Mouse (Mus musculus): ENCODE data around the gene Opn1sw.
A peak's percentile ranks its signal among the peaks of the same experiment; 100 is the strongest.
"Not testable (repeated sequence)": the region's sequence is repeated elsewhere in the genome, so short reads cannot be mapped to it uniquely, and the experiment has no call there.

Gene Opn1sw

DNA sequence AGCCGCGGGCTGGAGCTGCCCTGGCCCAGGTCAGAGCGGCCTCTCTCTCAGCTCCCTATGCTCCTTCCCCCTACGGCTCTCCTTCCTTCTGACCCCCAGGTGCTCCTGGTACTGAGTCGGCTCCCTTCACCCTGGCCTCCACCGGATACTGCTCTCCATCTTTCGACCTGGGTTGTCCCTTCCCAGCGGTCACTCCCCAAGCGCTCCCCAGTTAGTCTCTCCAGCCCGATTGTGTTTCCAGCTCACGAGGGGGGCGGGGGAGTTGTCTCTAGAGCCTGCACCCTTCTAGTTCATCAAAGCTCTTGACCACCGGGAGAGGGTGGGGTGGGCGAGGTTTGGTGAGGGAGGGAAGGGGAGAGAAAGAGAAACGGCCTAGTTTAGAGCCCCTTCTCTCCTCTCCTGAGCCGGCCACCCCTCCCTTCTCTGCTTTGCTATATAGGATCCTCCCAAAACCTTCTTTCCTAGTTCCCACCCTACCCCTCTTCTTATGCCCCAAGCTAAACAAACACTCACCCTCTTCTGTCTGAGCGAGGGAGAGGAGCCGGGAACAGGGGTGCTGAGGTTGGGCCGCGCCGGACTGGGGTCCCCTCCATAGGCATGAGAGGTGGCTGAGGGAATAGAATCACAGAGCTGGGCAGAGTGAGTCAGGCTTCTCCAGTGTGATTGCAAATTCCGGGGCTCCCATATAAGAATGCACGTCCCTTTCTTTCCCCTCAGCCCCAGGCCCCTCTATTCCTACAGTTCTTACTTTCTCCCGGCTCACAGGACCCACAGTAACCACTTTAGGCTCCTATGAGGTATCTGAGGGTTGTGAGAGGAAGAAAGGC, 8.7 kb upstream of the Opn1sw start:
- no peak for DNase-seq (ENCODE audit: low spot score)

DNA sequence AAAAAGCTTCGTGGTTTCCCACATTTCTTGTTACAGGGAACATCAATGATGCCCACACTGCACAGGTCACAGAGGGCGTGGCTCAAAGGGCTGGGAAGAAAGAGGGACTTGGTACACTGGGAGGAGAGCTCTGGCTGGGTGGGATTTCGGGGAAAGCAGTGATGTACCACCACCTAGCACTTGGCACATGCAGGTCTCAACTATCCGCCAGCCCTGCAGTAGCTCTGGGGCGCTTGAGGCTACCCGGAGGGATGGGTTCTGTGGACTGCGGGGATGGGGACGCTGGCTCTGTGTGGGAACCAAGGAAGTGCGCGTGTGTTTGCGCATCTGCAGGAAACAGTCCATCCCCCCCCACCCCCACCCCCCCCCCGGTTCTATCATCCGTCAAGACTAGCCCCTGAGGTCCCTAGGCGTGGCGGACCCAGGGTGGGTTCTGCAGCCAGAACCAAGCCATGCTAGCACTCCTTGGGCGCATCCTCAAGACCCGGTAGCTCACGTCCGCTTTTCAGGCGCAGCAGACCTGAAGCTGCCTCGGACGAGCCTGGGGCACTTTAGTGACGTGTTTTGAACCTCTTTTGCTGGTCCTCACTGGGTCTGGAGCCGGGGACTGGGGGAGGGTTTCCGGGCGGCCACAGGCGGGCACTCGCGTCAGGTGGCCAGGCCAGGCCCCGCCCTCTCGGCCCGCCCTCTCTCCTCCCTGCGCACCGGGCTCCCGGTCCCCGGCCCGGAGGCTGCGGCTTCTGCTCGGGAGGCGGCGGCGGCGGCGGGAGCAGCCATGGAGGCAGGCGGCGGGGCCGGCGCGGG, 7.8 kb upstream of the Opn1sw start, which contains the start of gene Ccdc136:
Ccdc136 (plus strand) TSS at position 400 of the 804 bp plus-strand sequence.
- peak; percentile 27 for DNase-seq (ENCODE audit: low spot score)

DNA sequence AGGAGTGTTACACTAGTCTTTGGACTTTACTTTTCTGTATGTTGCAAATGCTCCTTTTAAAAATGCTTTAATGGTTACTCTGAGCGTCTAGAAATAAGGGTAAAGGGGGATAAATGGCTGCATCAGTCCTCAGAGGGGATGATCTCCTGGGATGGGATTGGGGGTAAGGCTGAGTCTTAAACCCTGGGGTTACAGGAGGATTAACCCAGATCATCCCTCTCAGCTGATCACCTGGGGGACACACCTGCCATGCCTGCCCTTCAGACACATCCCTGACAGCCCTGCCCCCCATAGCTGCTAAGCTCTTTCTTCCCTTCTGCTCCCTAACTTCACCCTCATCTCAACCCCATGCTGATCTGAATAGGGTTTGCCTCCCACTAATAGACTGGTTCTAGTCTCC, 6.0 kb upstream of the Opn1sw start:
- no peak for DNase-seq (ENCODE audit: low spot score)

DNA sequence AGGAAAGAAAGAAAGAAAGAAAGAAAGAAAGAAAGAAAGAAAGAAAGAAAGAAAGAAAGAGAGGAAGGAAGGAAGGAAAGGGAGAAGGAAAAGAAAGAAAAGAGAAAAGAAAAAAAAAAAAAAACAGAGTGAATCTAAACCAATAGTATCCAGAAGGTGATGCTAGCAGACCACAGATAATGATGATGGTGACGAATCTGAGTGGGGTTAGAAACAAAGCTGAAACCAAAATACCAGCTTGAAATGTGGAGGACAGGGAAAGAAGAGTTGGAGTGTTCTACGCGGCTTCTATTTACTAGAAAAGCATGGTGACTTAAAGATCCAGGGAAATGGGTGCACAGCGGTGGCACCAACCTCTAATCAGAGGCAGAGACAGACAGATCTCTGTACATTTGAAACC, 3.5 kb upstream of the Opn1sw start:
- DNase-seq (ENCODE audit: low spot score) = peak; percentile 37

DNA sequence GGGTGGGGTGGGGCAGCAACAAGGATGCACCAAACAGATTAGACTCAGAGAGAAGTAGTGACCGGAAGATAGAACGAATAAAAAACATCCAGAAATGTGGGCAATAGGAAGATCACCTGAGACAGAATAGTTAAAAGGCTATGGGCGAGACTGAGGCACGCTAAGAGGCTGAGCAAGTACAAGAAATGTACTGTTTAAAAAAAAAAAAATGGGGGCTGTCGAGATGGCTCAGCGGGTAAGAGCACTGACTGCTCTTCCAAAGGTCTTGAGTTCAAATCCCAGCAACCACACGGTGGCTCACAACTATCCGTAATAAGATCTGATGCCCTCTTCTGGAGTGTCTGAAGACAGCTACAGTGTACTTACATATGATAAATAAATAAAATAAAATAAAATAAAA, 3.0 kb upstream of the Opn1sw start:
- DNase-seq (ENCODE audit: low spot score) = not testable (repeated sequence)

DNA sequence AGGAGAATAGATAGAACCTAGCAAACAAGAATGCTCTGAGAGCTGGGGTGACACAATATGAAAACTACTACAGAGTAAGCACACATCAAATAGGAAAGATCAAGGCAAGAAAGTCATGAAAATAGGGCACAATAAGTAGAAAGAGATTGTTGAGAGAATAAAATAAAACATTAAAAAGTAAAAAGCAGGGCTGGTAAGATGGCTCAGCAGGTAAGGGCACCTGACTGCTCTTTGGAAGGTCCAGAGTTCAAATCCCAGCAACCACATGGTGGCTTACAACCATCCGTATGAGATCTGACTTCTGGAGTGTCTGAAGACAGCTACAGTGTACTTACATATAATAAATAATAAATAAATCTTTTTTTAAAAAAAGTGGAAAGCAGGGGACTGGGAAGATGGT, 2.2 kb upstream of the Opn1sw start:
- DNase-seq (ENCODE audit: low spot score) = not testable (repeated sequence)

DNA sequence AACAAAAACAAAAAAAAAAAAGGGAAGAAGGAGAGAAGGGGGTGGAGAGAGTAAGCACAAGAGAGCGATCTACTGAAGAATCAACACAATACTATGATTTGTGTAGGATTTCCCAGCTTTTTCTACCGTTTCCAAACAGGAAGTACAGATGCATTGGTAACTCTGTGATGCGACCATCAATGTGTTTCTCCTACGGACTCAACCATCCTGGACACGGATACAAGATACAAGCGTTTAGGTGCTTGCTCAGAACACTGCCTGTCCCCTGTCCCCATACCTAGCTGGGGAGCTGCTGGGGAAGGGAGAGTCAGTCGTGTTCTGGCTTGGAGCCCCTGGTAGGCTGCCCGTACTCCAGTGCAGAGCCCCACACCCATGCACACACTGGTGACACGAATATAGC, 1.2 kb upstream of the Opn1sw start:
- DNase-seq (ENCODE audit: low spot score) = no peak

DNA sequence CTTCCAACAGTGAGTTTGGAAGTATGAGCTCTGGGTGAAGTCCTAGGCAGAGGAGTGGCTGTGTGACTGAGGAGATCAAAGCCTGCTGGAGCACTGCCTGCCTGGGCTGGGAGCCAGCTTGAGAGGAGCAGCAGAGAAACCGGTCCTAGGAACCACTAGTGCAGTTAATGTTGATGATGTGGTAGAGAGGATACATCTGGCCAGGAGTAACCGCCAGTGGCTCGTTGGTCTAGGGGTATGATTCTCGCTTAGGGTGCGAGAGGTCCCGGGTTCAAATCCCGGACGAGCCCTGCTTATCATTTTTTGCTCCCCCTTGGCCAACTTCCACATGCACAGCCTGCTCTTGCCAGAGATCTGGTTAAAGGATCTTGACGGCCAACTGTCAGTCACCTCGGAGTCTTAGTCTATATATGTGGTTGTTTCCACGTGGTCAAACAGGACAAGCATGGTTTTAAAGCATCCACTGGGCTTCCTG, 375 bp upstream of the Opn1sw start:
- peak; percentile 95 for DNase-seq (ENCODE audit: low spot score)

DNA sequence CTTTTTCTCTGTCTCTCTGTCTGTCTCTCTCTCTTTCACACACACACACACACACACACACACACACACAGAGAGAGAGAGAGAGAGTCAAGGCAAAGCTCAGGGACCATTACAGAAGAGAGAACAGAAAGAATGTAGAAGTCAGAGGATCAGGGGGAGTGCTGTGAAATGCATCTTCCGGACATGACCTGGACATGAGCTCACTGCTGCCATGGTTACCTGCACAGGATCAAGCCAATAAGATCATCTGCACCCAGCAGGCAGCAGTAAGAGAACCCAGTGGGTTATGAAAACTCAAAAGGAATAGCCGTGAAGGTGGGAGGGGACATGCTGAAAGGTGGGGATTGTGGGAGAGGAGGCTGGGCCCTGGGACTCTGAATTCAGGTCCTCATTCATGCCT, 5.8 kb downstream of the Opn1sw start:
- no peak for DNase-seq (ENCODE audit: low spot score)

DNA sequence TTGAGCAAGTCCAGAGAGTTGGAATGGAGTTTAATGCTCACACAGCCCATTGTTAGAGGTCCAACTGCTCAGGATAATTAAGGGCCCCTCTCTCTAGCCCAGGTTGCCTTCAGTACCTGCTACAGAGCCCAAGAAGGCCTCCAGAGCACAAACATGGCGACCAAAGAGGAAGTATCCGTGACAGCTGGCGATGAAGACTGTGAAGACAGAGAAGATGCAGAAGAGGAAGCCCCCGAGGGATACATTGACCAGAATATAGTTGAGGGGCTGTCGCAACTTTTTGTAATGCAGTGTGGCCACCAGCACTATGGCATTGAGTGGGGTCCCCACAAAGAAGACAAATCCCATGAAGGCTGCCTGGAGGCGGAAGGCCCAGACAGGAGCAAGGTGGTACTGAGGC, 8.3 kb downstream of the Opn1sw start:
- DNase-seq (ENCODE audit: low spot score) = no peak

DNA sequence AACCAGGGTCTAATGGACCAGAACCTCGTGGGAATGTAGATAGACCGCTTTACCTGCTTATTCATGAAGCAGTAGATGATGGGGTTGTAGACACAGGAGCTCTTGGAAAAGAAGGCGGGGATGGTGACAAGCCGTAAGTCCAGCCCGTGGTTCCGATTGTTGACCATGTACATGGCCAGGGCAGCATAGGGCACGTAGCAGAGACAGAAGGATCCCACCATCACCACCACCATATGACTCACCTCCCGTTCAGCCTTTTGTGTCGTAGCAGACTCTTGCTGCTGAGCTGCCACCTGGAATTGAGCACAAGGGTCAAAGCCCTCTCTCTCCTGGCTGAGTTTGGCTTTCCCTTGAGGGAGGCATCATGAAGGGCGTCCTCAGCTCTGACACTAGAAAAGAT, 9.6 kb downstream of the Opn1sw start:
- DNase-seq (ENCODE audit: low spot score) = no peak

DNA sequence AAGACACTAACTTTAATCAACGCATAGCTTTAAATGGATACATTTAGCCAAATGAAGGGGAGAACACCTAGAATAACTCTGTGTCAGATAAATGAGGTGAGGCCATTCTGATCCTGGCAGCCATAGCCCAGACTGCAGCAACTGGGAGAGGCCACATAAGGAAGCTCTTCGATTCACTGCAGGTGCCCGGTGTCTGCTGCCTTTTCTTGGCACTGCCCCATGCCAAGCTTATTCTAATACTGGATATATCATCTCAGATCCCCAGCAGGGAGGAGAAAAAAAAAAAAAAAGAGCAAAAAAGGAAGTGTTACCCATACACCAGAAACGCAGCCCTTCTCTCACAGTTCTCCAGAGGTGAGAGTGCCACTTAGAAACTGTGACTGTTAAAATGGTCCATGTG, 10.9 kb downstream of the Opn1sw start:
- DNase-seq (ENCODE audit: low spot score) = no peak

DNA sequence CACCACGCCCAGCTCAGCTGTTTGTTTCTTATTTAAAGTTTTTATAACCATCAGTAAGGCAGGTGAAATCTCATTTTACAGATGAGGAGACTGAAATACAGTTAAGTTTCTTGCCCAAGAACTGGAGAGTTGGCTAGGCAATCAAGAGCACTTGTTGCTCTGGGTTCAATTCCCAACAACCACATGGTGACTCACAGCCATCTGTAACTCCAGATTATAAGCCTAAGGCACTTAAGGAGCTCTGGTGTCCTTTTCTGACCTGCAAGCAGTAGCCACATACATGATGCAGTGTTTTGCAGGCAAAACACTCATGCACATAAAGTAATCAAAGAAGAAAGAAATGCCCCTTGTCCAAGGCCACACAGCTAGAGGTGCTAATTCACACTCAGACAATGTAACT, 23.0 kb downstream of the Opn1sw start:
- no peak for DNase-seq (ENCODE audit: low spot score)

DNA sequence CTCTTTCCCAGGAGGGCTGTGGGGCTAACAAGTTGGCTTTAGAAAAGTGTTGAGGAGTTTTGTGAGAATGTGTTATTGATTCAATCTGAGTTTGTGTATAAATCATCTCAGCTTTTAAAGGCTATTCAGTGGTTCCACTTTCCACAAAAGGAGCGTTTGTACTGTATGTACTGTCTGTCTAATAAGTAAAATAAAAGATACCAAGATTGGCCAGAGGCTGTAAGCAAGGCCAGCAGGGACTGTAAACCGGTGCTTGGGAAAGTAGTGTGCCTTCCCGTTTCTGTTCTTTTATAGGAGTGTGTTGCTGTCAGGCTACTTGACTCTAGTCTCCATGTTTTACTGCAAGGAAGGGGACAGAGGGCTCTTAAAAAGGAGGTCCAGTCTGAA, 25.1 kb downstream of the Opn1sw start:
- DNase-seq (ENCODE audit: low spot score) = no peak

DNA sequence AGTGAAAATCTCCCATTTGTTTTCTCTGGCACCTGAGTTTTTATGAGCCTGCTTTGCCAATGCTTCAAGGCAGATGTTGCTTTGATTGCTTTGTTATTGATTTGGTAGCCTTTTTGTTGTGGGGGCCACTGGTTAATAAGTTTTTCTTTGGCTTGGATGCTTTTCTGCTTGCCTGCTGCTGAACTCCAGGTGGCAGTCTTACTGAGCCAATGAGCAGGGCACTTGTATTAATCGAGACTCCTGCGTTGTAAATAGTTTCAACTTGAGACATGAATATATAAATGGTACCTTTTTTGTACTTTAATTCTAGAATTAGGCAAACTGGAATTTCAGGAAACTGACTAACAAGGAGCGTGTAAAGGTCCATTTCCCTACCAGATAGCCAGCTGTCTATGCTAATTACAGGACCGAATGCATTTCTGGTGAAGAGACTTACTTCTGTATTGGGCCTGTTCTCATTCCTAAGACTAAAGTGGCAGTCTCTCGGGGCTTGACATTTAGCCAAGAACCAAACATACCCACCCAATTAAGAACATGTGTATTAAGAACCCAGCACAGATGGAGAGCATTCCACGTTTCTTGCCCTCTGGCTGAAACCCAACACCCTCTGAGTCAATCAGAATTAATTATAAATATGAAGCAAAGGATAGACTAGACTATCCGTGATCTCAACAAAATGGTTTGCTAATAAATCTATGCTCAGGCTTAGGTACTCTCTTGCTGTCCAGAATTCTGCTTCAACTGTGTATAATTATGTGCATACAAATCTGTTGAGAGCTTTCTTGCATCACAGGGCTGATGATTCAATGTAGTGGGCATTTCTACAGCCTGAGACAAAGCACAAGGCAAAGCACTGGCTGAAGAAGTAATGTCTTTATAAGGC, 25.8 kb downstream of the Opn1sw start:
- peak; percentile 64 for DNase-seq (ENCODE audit: low spot score)

DNA sequence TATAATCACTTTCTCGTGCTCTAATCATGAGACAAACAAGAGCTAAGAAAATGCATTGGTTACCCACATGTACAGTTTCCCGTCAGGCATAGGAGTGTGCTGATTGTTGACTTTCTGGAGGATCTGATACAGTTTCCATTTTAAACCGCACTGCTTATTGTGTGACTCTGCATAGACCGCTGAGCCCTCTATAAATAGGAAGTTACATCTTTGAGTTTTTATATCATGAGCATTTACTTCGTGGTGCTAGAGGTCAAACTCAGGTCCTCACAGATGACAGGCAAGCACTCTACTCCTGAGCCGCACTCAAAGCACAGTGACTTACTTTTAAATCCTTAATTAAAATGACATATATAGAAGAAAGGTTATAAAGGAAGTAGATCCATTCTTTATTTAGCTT, 28.1 kb downstream of the Opn1sw start:
- DNase-seq (ENCODE audit: low spot score) = no peak

DNA sequence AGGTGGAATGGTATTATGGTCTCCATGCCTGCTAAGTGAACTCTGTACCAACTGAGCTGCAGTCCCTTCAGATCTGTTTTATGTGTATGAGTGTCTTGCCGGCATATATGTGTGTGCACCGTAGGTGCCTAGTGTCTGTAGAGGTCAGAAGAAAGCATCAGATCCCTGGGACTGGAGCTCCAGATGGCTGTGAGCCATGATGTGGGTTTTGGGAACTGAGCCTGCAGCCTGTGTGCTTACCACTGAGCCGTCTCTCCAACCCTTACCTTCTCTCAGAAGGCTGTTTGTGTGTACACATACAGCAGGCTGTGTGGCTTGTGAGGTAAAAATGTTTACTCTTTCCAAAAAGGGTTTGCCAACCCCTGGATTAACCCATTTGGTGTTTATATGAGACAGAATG, 28.9 kb downstream of the Opn1sw start:
- peak; percentile 22 for DNase-seq (ENCODE audit: low spot score)

DNA sequence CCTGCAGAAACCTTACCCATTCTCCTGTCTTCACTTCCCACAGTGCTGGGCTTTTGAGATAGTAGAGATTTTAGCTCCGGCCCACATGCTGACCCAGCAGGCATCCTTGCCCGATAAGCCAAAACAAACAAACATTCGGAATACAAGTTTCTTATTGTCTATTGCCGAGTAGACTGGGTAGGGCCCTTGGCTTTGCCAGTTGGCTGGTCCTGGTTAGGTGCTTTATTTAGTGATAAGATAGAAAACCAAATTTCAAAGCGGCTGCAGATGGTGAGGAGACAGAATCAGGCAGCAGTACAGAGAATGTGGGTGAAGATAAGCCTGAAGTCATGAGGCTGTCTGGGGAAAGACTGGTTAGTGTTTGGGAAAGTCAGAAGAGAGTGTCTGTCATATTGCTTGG, 35.5 kb downstream of the Opn1sw start:
- DNase-seq (ENCODE audit: low spot score) = peak; percentile 19

DNA sequence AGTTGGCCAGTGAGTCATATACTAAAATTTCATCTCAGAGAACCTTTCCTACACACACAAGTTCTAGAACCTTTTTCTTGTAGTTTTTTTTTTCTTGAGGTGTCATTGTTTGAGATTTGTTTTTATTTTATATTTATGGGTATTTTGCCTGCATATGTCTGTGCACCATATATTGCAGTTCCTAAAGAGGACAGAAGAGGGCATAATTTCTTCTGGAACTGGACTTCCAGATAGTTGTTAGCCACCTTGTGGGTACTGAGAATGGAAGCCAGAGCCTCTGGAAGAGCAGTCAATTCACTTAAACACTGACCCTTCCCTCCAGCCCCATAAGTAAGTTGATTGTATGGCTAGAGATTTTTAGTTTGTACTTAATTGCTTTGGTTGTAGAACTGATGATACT, 36.7 kb downstream of the Opn1sw start:
- peak; percentile 33 for DNase-seq (ENCODE audit: low spot score)

DNA sequence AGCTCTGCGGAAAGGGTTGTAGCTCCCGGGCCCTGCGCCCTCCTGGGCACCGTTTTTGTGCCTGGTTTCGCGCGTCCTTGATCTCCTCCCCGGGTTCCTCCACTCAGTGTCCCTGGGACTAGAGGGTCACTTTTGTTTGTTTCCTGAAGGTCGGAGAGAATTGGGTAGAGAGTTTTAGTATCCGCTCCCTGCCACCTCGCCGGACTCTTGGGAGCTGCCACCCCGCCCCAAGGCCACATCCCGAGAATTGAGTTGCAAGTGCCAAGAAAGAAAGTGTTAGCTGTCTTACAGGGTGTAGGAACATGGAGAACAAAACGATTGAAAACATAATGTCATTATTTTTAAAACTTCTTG, 39.9 kb downstream of the Opn1sw start:
- no peak for DNase-seq (ENCODE audit: low spot score)

DNA sequence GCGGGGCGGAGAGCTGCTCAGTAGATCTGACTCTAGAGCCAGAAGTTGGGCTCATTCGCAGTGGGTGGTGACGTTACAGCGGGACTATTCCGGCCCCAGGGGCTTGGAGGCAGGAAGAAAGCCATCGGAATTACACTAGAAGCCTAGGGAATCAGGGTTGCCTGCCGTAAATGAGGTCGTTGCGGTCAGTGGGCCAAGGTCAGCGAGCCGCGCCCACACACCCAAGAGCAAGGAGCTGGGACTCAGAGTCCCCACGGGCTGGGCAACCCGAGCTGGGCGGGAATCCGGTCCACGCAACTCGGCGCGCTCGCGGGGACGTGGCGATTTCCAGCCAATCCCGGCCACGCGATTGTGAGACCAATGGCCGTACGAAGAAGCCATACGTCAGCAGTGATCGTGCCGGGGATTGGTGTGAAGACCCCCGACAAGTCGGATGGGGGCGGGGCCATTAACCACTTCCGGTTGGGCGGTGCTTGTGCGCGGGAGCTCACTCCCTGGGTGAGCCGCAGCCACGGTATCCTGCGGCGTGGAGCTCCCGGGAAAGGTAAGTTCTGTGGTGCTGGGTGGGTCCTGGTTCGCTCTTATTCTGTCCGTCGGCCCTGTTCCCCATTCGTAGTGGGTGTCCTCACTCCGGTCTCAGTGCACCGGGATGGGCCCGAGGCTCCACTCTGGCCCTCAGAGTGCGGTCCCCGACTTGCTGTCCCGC, 40.5 kb downstream of the Opn1sw start, which contains the start of gene Calu:
Calu (plus strand) TSS at position 405 of the 706 bp plus-strand sequence.
- peak; percentile 100 for DNase-seq (ENCODE audit: low spot score)

DNA sequence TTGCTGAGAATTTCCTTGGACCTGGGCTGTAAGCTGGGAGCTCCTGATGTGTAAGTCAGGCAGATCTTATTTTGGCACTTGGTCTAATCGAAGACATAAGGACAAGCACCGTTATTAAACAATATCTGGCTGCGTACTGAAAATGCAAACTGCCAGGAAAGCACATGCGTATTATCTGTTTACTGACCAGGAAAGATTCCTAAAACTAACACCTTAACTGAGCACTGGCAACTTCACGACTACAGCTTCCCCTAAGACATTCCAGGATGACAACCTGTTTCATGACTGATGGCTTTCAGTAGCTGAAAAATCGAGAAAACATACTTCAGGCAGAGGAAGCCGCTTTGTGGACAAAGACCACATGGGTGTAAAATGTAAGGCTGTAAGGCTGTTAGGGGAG, 41.1 kb downstream of the Opn1sw start:
- no peak for DNase-seq (ENCODE audit: low spot score)

Measured in adipocyte (in vitro differentiated cells).